Mouse (Mus musculus): ENCODE results near the gene Shc2.
A peak's percentile ranks its signal among the peaks of the same experiment; 100 is the strongest.

The Shc2 gene

GRCm38 (mm10) chr10:79637128-79638110 is at the start of gene Shc2:
TSS of gene Shc2 (minus strand) at chr10:79637918.
- peak; percentile 86 for DNase-seq

- DNase-seq: no peak
Measured at GRCm38 (mm10) chr10:79687513-79687912, 49.8 kb upstream of the Shc2 start.

GRCm38 (mm10) chr10:79686691-79687090 is 49.0 kb upstream of the Shc2 start:
- DNase-seq: no peak

GRCm38 (mm10) chr10:79686219-79686618 is 48.5 kb upstream of the Shc2 start:
- no peak for DNase-seq

GRCm38 (mm10) chr10:79684770-79685600 is 47.3 kb upstream of the Shc2 start:
- DNase-seq: no peak

- no peak for DNase-seq
Measured at GRCm38 (mm10) chr10:79683726-79684640, 46.3 kb upstream of the Shc2 start.

- DNase-seq: peak; percentile 81
Measured at GRCm38 (mm10) chr10:79682916-79683582, 45.3 kb upstream of the Shc2 start.

GRCm38 (mm10) chr10:79682551-79682915 is 44.8 kb upstream of the Shc2 start:
- DNase-seq: peak; percentile 78

- peak; percentile 99 for DNase-seq
Measured at GRCm38 (mm10) chr10:79681591-79682245, 44.0 kb upstream of the Shc2 start, which contains the start of gene Cdc34. TSS of gene Cdc34 (plus strand) at chr10:79682195.

GRCm38 (mm10) chr10:79680606-79681495 is 43.1 kb upstream of the Shc2 start:
- peak; percentile 74 for DNase-seq

- DNase-seq: peak; percentile 35
Measured at GRCm38 (mm10) chr10:79675346-79676035, 37.8 kb upstream of the Shc2 start.

- peak; percentile 43 for DNase-seq
Measured at GRCm38 (mm10) chr10:79673054-79673453, 35.3 kb upstream of the Shc2 start.

- DNase-seq: peak; percentile 42
Measured at GRCm38 (mm10) chr10:79672088-79672455, 34.4 kb upstream of the Shc2 start.

GRCm38 (mm10) chr10:79671396-79672087 is 33.8 kb upstream of the Shc2 start:
- DNase-seq: peak; percentile 36

- peak; percentile 71 for DNase-seq
Measured at GRCm38 (mm10) chr10:79670071-79670888, 32.6 kb upstream of the Shc2 start.

- peak; percentile 78 for DNase-seq
Measured at GRCm38 (mm10) chr10:79669576-79670057, 31.9 kb upstream of the Shc2 start.

GRCm38 (mm10) chr10:79668771-79669575 is 31.3 kb upstream of the Shc2 start, which contains the start of gene Tpgs1:
TSS of gene Tpgs1 (plus strand) at chr10:79669369.
- peak; percentile 96 for DNase-seq

All from cerebellum, adult 9-10 months (tissue).